Mouse (Mus musculus) adrenal gland, postnatal 10 days (tissue): ENCODE data around the gene Ppp4r1. TPM values are rescaled to one million over a fixed set of nuclear protein-coding genes. Genes with fewer than 3 reads are reported as not detected.

ENCODE experiments used
- total RNA-seq, 2 experiments: library from RNA; stranded (reverse); gene quantifications; 2 replicates each; pipeline ENCODE4 v1.2.3; 2021

Ppp4r1 gene
- total RNA-seq, 2 experiments from 2014 or later = 59.5 to 69.7 TPM

Other genes starting within 250 kb of the Ppp4r1 start
- gene Tmem232, start 241.8 kb upstream of the Ppp4r1 start, total RNA-seq = under 1 TPM in 1 of 2 experiments, not detected in 1; 0.15 TPM
- gene Vapa, start 169.0 kb upstream of the Ppp4r1 start, total RNA-seq = 100 to 1,000 TPM; 108 to 115 TPM
- gene Txndc2, start 140.4 kb upstream of the Ppp4r1 start, total RNA-seq = 10 to 100 TPM in 1 of 2 experiments, 1 to 10 TPM in 1; 7.6 to 13.2 TPM
- 10 to 100 TPM; 32.1 to 32.5 TPM for gene Rab31, start 9.8 kb upstream of the Ppp4r1 start, total RNA-seq
- gene Ralbp1, start 103.2 kb downstream of the Ppp4r1 start, total RNA-seq = 10 to 100 TPM; 32.4 to 37.4 TPM
- gene Twsg1, start 168.7 kb downstream of the Ppp4r1 start, total RNA-seq = 10 to 100 TPM; 63.3 to 70.0 TPM